ENCODE assay signal across 8 mouse cellular contexts in the genomic region with DNA sequence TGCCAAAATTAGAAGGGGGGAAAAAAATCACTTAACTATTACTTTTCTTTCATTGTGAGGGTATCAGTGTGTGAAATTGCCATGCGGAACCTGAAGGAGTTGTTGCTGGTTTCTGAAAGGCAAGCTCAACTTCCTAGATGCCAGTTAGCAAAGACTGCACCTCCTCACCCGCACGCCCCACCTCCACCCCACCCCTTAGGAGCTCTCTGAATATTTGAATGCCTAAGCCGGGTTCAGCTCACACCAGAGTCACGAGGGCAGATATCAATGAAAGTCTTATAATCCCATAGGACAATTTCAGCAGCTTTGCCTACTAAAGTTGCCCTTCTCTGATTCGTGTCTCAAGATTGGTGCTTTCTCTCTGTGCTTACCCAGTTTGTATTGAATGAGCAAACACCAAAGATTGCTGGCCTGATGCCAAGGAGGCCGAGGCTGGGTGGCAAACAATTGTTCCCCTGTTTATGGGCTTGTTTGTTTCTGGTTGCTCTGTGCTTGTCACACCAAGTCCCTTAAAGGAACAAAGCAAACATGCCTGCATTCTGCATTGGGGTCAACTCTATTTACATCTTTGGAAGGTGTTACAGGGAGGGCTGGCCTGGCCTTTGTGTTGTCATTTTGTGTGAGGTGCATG. TPM values are rescaled to one million over a fixed set of nuclear protein-coding genes. Genes with fewer than 3 reads are reported as not detected.
A peak's percentile ranks its signal among the peaks of the same experiment; 100 is the strongest.
DNase-seq lines count a peak whose midpoint lies in the region; ATAC-seq lines count a peak whose summit lies in the region.

No protein-coding gene starts in this region.

- H3K4me2 ChIP-seq in intestine, embryonic 14.5 days (ENCODE audit: low read length) = no peak overlapping the region

- WGBS in intestine, embryonic 14.5 days = 42% methylated on average over 7 of the region's 7 CpGs

- H3K4me3 ChIP-seq in intestine, embryonic 14.5 days (ENCODE audit: low read depth, low read length) = no peak overlapping the region

- ATAC-seq in intestine, embryonic 14.5 days (replicated peaks; ENCODE audit: low FRiP score, low TSS enrichment, low read depth) = no peak

- intact Hi-C loops in left cerebral cortex, postnatal 4 days (cut with DNase I) = no loop called here

- H3K36me3 ChIP-seq in intestine, embryonic 14.5 days (ENCODE audit: control insufficient read depth, insufficient read depth, low read length) = no peaks in the 10 kb centered on the region

- peak; percentile 52 for DNase-seq in adrenal gland, postnatal 10 days
- DNase-seq in adrenal gland, adult (ENCODE audit: inconsistent age in 2 of 2, low spot score in 1 of 2) = no peak
- peak; percentile 66 for DNase-seq in right cerebral cortex, adult 18-20 months
- DNase-seq in right cerebral cortex, postnatal 25 days = no peak
- no peak for DNase-seq in intestine, embryonic 14.5 days (ENCODE audit: low spot score)
- DNase-seq in left cerebral cortex, postnatal 4 days = peak; percentile 53
- peak; percentile 32 for DNase-seq in retina, embryonic 14.5 days (ENCODE audit: low spot score)
- no peak for DNase-seq in thymus, adult 18-20 months

- H3K27me3 ChIP-seq in intestine, embryonic 14.5 days (replicated peaks; ENCODE audit: control insufficient read depth, insufficient read depth, low read length) = no peaks in the 10 kb centered on the region

- no peak overlapping the region for H3K9ac ChIP-seq in intestine, embryonic 14.5 days (ENCODE audit: low read length)

- peak overlapping the region; percentile 40; the same call in 1 of the 2 replicates for H3K27ac ChIP-seq in intestine, embryonic 14.5 days (ENCODE audit: low read depth)

- no peaks in the 10 kb centered on the region for H3K9me3 ChIP-seq in intestine, embryonic 14.5 days (ENCODE audit: control insufficient read depth, low read length)

- peaks cover 11% of the 10 kb centered on the region for H3K4me1 ChIP-seq in intestine, embryonic 14.5 days (replicated peaks; ENCODE audit: control insufficient read depth, insufficient read depth, low read length)

RNA-seq across cellular contexts. Expression of gene Stmnd1, which starts 4.6 kb away (rescaled TPM):
- under 1 TPM; 0.33 to 0.64 TPM for total RNA-seq in adrenal gland, postnatal 10 days (2021)
- polyA plus RNA-seq in intestine, embryonic 14.5 days (2014; fragmentation: Nextera tagmentation; extraction: Ambion mirVana) = not detected in 2 replicates
- total RNA-seq in left cerebral cortex, postnatal 4 days (2021) = under 1 TPM in 1 of 2 experiments, not detected in 1; 0.26 TPM

Comparison
In these comparisons a context has a peak if more than half of its experiments do, and no peak if none do; other contexts are left out.
1. DNase-seq: peak in adrenal gland, postnatal 10 days (single experiment), right cerebral cortex, adult 18-20 months (single experiment), left cerebral cortex, postnatal 4 days (single experiment) and retina, embryonic 14.5 days (single experiment); none in adrenal gland, adult (0 of 2), right cerebral cortex, postnatal 25 days (single experiment), intestine, embryonic 14.5 days (single experiment) and thymus, adult 18-20 months (0 of 2).